Mouse (Mus musculus) regulatory T cell (primary cell): Measurements from ENCODE around the gene Psmd13.

Experiments
- in situ Hi-C: fragments of 300-600 bp; cut with MboI, MseI; formaldehyde crosslinking; loops from one replicate; pipeline ENCODE4 v1.15.1; 2025; ENCODE audit warnings: high pct_unique_total_duplicates

Gene Psmd13

GRCm38 (mm10) chr7:140941222-140942051 lies 59.7 kb downstream of the Psmd13 start, which contains the start of gene Pgghg:
TSS of gene Pgghg (plus strand) at chr7:140941391.
- in situ Hi-C loops, result no loop called here

- in situ Hi-C loops, result no loop called here
These were observed 60.6 kb downstream of the Psmd13 start for GRCm38 (mm10) chr7:140942341-140942740.

- in situ Hi-C loops, result no loop called here
These were observed 61.0 kb downstream of the Psmd13 start for GRCm38 (mm10) chr7:140942811-140943210.

- in situ Hi-C loops, result no loop called here
These were observed 61.6 kb downstream of the Psmd13 start for GRCm38 (mm10) chr7:140943356-140943755.

GRCm38 (mm10) chr7:140944236-140944635 lies 62.5 kb downstream of the Psmd13 start:
- in situ Hi-C loops, result no loop called here

GRCm38 (mm10) chr7:140945247-140945646 lies 63.5 kb downstream of the Psmd13 start:
- in situ Hi-C loops, result no loop called here

- in situ Hi-C loops, result no loop called here
These were observed 64.5 kb downstream of the Psmd13 start for GRCm38 (mm10) chr7:140946311-140946710.

- in situ Hi-C loops, result no loop called here
These were observed 65.2 kb downstream of the Psmd13 start for GRCm38 (mm10) chr7:140946980-140947379.

GRCm38 (mm10) chr7:140948161-140948560 lies 66.4 kb downstream of the Psmd13 start:
- in situ Hi-C loops, result no loop called here
